Mouse (Mus musculus): Measurements from ENCODE around the gene Gm20388.

- TF ChIP-seq POLR2A (IDR thresholded peaks at IDR 0.05; ENCODE audit: borderline replicate concordance, control insufficient read depth, low read depth, low read length) (no peak), CTCF (IDR thresholded peaks at IDR 0.05; ENCODE audit: control insufficient read depth, insufficient read depth, low read length) (no peak)
These were observed 321.2 kb downstream of the Gm20388 start for GRCm38 (mm10) chr8:120231870-120232269.

Measured in bone marrow, adult 2 months (tissue).